Mouse (Mus musculus): ENCODE data around the gene Ccdc134.

GRCm38 (mm10) chr15:82085606-82086005 lies 42.1 kb upstream of the Ccdc134 start:
- TF ChIP-seq CTCF (conservative IDR thresholded peaks at IDR 0.05; ENCODE audit: low read length) (no peak), NANOG (IDR thresholded peaks at IDR 0.05; ENCODE audit: borderline replicate concordance, low read length) (no peak), POU5F1 (IDR thresholded peaks at IDR 0.05; ENCODE audit: borderline replicate concordance, low read length) (no peak)
